Mouse (Mus musculus): ENCODE data around the gene Lage3.
"Not testable (repeated sequence)": the region's sequence is repeated elsewhere in the genome, so short reads cannot be mapped to it uniquely, and the experiment has no call there.

The Lage3 gene

DNA sequence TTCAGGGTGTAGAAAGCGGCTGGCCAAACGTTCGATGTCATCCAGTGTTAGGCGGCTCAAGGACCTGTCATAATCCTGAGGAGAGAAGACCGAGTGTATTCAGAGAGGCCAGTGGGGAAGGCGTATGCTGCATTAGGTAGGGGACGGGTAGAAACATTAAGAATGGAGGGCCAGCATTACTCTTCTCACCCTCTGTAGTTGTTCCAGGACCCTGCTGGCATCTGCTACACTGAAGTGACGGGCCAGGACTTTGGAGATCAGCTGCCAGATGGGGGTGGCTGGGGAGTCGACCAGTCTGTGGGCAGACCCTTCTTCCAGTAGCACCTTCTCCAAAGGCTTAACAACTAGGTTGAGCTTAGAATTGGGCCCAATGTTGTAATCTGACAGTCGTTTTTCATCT is 14.1 kb upstream of the Lage3 start:
- Histone ChIP-seq H3K4me3 (replicated peaks; ENCODE audit: low read length) (peak overlapping the region; percentile 81), H3K4me1 (replicated peaks; ENCODE audit: low read depth, low read length) (peaks cover 27% of the 10 kb centered on the region), H3K27me3 (ENCODE audit: insufficient read depth, low read length) (no peaks in the 10 kb centered on the region), H3K9me3 (ENCODE audit: low read length) (no peaks in the 10 kb centered on the region), H3K36me3 (ENCODE audit: insufficient read depth, low read length) (peaks cover 33% of the 10 kb centered on the region)
- no peak for TF ChIP-seq NANOG (IDR thresholded peaks at IDR 0.05; ENCODE audit: borderline replicate concordance, low read length)
- no peak for TF ChIP-seq CTCF (conservative IDR thresholded peaks at IDR 0.05; ENCODE audit: low read length)
- no peak for TF ChIP-seq POU5F1 (IDR thresholded peaks at IDR 0.05; ENCODE audit: borderline replicate concordance, low read length)

DNA sequence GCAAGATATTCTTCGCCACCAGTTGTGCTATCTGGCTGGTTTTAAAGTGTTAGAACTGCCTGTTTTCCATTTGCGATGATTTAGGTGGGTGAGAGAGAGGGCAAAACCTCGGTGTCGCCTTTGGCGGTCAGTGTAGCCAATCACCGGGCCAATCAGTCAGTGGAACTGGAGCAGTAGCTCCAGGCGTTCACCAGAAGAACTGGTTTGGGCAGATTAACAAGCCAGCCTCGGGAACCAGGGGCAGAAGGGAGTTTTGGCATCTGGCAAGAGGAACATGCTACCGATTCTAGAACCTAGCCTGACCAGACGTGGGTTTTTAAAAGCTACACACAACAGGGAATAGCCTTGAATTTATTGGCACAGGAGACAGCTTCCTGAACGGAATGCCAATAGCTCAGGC is 5.8 kb upstream of the Lage3 start:
- H3K36me3 ChIP-seq (ENCODE audit: insufficient read depth, low read length), result no peaks in the 10 kb centered on the region
- H3K4me1 ChIP-seq (replicated peaks; ENCODE audit: low read depth, low read length), result no peaks in the 10 kb centered on the region; the same call in 1 of the 2 replicates
- H3K9me3 ChIP-seq (ENCODE audit: low read length), result no peaks in the 10 kb centered on the region
- no peaks in the 10 kb centered on the region for H3K27me3 ChIP-seq (ENCODE audit: insufficient read depth, low read length)
- no peak overlapping the region for H3K4me3 ChIP-seq (replicated peaks; ENCODE audit: low read length)
- TF ChIP-seq POU5F1 (IDR thresholded peaks at IDR 0.05; ENCODE audit: borderline replicate concordance, low read length) (no peak), NANOG (IDR thresholded peaks at IDR 0.05; ENCODE audit: borderline replicate concordance, low read length) (no peak), CTCF (conservative IDR thresholded peaks at IDR 0.05; ENCODE audit: low read length) (no peak)

DNA sequence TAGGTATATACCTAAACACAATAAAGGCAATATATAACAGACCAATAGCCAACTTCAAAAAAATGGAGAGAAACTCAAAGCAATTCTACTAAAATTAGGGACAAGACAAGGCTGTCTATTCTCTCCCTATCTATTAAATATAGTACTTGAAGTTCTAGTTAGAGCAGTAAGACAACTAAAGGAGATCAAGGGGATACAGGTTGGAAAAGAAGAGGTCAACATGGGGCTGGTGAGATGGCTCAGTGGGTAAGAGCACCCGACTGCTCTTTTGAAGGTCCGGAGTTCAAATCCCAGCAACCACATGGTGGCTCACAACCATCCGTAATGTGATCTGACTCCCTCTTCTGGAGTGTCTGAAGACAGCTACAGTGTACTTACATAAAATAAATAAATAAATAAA is 3.7 kb upstream of the Lage3 start:
- not testable (repeated sequence) for H3K9me3 ChIP-seq (ENCODE audit: low read length); H3K4me1 ChIP-seq (replicated peaks; ENCODE audit: low read depth, low read length); H3K36me3 ChIP-seq (ENCODE audit: insufficient read depth, low read length); H3K4me3 ChIP-seq (replicated peaks; ENCODE audit: low read length); H3K27me3 ChIP-seq (ENCODE audit: insufficient read depth, low read length)

DNA sequence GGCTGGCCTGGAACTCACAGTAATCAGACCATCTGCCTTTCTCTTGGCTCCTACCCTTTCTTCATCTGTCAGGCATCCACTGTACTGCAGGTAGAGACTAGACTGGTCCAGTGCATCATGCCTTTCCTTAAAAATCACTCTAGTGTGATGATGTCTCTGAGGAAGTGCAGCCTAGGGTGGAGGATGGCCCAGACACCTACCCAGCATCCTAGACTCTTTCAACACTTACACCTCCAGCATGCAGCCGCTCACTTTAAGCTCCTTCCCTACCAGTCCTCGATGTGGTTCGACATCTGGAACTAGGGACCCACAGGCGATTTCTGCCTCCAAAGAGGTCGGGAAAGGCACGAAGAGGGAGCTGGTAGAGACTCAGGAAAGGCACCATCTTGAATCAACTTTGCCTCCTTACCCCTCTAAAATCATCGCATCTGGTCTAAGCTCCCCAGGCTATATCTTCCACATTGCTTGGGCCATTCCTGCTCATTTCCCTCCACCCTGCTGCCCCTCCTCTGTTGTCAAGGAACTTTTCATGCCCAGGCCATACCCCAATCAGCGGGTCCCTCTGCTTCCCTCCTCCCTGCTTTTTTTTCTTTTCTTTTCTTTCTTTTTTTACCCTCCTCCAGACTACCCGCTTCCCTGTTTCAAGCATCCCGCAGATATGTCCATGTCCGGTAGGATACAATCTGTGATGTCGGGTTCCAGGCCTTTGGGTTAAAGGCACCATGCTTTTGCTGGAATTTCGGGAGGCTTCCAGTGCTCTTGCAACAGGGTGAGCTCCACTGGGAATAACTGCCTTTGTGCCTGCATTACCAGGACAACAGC is 562 bp downstream of the Lage3 start:
- TF ChIP-seq NANOG (IDR thresholded peaks at IDR 0.05; ENCODE audit: borderline replicate concordance, low read length), result no peak
- no peak for TF ChIP-seq POU5F1 (IDR thresholded peaks at IDR 0.05; ENCODE audit: borderline replicate concordance, low read length)
- TF ChIP-seq CTCF (conservative IDR thresholded peaks at IDR 0.05; ENCODE audit: low read length), result no peak
- Histone ChIP-seq H3K4me3 (replicated peaks; ENCODE audit: low read length) (peak overlapping the region; percentile 84), H3K4me1 (replicated peaks; ENCODE audit: low read depth, low read length) (no peaks in the 10 kb centered on the region), H3K9me3 (ENCODE audit: low read length) (no peaks in the 10 kb centered on the region), H3K36me3 (ENCODE audit: insufficient read depth, low read length) (0 out of 2 replicates have a peak, but pooled peaks cover 8% of the 10 kb centered on the region), H3K27me3 (ENCODE audit: insufficient read depth, low read length) (no peaks in the 10 kb centered on the region)

DNA sequence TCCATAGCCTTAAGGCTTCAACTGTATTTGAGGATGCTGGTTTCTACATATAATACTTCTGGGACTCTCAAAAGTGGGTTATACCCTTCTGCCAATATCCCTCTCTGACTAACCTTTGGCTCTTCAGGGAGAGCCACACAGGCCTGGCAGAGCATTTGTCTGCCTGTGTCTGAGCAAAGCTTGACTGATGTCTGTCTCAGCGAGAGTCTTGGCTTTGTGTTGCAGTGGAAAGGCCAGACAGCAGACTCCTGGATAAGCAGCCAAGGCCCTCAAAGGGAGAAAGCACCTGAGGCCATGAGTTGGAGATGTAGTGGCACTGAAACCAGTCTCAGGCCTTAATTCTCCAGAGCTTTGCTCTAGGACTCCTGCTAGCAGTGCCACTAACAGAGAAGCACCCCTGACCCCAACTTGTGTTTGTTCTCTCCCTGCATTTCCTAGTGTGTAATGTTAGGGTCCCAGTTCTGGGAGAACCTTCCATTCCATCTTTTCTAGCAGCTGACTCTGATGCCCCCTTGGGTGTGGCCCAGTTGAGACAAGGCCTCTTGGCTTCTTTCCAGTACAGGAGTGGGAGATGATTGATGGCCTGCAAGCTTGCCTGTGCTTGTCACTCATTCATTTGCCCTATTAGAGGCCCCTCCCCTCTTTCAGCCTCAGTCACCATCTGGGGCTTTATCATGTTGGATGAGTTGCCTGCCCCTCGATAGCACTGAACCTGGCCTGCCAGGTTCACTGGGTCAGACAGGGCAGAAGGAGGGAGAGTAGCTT is 23.1 kb downstream of the Lage3 start:
- TF ChIP-seq NANOG (IDR thresholded peaks at IDR 0.05; ENCODE audit: borderline replicate concordance, low read length) (no peak), CTCF (conservative IDR thresholded peaks at IDR 0.05; ENCODE audit: low read length) (no peak), POU5F1 (IDR thresholded peaks at IDR 0.05; ENCODE audit: borderline replicate concordance, low read length) (no peak)
- H3K4me3 ChIP-seq (replicated peaks; ENCODE audit: low read length), result no peak overlapping the region
- no peaks in the 10 kb centered on the region for H3K27me3 ChIP-seq (ENCODE audit: insufficient read depth, low read length)
- H3K36me3 ChIP-seq (ENCODE audit: insufficient read depth, low read length), result peaks cover 40% of the 10 kb centered on the region
- no peaks in the 10 kb centered on the region for H3K9me3 ChIP-seq (ENCODE audit: low read length)
- H3K4me1 ChIP-seq (replicated peaks; ENCODE audit: low read depth, low read length), result peaks cover 20% of the 10 kb centered on the region

DNA sequence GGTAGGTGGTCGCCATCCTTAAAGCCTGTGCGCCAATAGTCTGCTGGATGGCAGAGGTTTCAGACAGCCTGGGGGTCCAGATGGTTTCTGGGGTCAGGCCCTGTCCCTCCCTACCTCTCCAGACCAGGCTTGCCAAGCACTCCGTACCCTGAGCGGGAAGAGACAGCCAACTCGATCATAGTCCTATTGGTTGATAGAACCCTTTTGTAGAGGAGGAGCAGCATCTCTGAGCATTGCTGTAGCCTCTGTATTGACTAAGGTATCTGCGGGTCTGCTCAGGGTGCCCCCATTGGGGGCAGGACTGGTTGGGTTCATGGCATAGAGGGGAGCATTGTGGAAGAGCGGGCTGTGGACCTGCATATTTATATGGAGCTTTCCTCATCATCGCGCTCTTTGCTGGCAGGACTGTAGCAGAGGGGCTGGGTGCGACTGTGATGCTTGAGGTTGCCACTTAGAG is 24.2 kb downstream of the Lage3 start:
- Histone ChIP-seq H3K4me3 (replicated peaks; ENCODE audit: low read length) (peak overlapping the region; percentile 71), H3K9me3 (ENCODE audit: low read length) (no peaks in the 10 kb centered on the region), H3K36me3 (ENCODE audit: insufficient read depth, low read length) (peaks cover 32% of the 10 kb centered on the region), H3K4me1 (replicated peaks; ENCODE audit: low read depth, low read length) (peaks cover 20% of the 10 kb centered on the region), H3K27me3 (ENCODE audit: insufficient read depth, low read length) (no peaks in the 10 kb centered on the region)
- TF ChIP-seq NANOG (IDR thresholded peaks at IDR 0.05; ENCODE audit: borderline replicate concordance, low read length) (no peak), POU5F1 (IDR thresholded peaks at IDR 0.05; ENCODE audit: borderline replicate concordance, low read length) (no peak), CTCF (conservative IDR thresholded peaks at IDR 0.05; ENCODE audit: low read length) (no peak)

DNA sequence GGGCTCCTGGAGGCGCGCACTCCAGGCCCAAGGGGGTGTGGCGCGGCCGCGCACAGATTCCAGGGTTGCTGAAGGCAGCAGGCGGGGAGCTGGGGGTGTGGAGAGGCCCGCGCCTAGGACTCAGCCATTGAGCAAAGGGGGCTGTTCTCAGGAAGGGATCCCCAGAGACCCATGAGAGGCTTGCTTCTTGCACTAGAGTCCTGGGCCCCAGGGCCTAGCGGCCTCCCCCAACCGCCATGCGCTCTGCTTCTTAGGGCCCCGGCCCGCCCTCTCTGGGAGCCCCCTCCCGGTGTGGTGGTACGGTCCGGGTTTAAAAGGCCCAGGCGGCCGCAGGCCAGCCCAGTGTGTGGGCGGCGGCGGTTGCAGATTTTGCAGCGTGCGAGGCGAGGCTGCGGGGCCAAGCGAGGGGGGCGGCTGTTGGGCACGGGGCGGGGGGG is 24.7 kb downstream of the Lage3 start, which contains the start of gene Plxna3:
TSS of gene Plxna3 (plus strand) at position 342 of the 437 bp plus-strand sequence.
- Histone ChIP-seq H3K9me3 (ENCODE audit: low read length) (no peaks in the 10 kb centered on the region), H3K36me3 (ENCODE audit: insufficient read depth, low read length) (peaks cover 27% of the 10 kb centered on the region)
- TF ChIP-seq CTCF (conservative IDR thresholded peaks at IDR 0.05; ENCODE audit: low read length) (no peak), NANOG (IDR thresholded peaks at IDR 0.05; ENCODE audit: borderline replicate concordance, low read length) (no peak), POU5F1 (IDR thresholded peaks at IDR 0.05; ENCODE audit: borderline replicate concordance, low read length) (no peak)

DNA sequence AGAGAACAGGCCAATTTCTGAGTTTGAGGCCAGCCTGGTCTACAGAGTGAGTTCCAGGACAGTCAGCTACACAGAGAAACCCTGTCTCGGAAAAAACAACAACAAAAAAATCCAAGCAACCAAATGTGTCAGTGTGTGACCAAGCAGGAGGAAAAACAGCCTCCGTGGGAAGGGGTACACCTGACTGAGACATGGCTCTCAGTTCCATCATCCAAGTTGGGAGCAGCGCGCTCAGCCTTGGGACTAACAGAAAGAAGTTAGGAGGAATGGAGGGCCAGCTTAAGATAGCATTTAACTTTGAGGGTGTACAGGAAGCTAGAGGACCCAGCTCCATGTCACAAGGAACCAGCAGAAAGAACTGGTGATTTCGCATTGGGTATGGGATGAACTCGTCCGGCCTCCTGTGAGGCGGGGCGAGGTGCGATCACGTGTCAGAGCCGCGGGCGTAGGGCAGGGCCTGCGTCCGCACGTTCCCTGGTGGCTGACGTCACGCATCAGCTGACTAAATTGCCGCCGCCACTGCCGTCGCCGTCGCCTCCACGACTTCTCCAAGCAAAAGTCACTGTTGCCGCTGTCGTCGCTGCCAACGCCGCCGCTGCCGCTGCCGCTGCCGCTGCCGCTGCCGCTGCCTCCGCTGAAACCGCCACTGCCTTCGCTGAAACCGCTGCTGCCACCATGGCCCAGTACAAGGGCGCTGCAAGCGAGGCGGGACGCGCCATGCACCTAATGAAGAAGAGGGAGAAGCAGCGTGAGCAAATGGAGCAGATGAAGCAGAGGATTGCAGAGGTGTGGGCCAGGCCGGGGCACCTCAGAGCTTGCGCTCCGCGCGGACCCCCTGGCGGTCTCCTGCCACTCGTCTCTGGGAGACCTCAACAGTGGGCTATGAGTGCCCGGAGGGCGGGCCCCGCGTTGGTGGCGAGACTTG is 40.6 kb downstream of the Lage3 start, which contains the start of gene Fam50a:
TSS of gene Fam50a (plus strand) at position 494 of the 925 bp plus-strand sequence.
- Histone ChIP-seq H3K36me3 (ENCODE audit: insufficient read depth, low read length) (peaks cover 76% of the 10 kb centered on the region), H3K4me1 (replicated peaks; ENCODE audit: low read depth, low read length) (peaks cover 11% of the 10 kb centered on the region), H3K9me3 (ENCODE audit: low read length) (no peaks in the 10 kb centered on the region), H3K27me3 (ENCODE audit: insufficient read depth, low read length) (no peaks in the 10 kb centered on the region), H3K4me3 (replicated peaks; ENCODE audit: low read length) (peak within 1 kb of the TSS; percentile 88)
- TF ChIP-seq POU5F1 (IDR thresholded peaks at IDR 0.05; ENCODE audit: borderline replicate concordance, low read length) (no peak), NANOG (IDR thresholded peaks at IDR 0.05; ENCODE audit: borderline replicate concordance, low read length) (no peak), CTCF (conservative IDR thresholded peaks at IDR 0.05; ENCODE audit: low read length) (no peak)

More for the DNA sequence above, 24.7 kb downstream of the Lage3 start, which contains the start of gene Plxna3:
- H3K4me3 ChIP-seq (replicated peaks; ENCODE audit: low read length), result peak within 1 kb of the TSS; percentile 71
- H3K4me1 ChIP-seq (replicated peaks; ENCODE audit: low read depth, low read length), result peaks cover 20% of the 10 kb centered on the region
- no peaks in the 10 kb centered on the region for H3K27me3 ChIP-seq (ENCODE audit: insufficient read depth, low read length)
